Mouse (Mus musculus): ENCODE measurements around the gene Kif4.

DNA sequence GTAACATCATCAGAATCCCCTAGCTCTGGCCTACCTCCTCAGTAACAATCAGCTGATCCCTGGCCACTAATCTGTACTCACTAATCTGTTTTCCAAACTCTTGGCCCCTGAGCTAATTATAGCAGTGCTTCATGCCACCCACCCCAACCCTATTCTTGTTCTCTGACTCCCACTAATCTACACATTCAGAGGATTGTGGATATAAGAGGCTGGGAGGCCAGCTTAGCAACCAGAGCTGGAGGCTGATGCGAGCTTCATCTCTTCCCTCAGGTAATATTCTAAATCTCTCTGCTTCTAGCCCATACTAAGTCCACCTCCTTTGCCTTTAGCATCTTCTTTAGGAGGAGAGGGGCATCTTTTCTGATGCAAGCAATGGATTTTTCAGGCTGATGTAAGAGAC lies 20.2 kb upstream of the Kif4 start, which contains the start of gene Arr3:
- TF ChIP-seq CTCF (IDR thresholded peaks at IDR 0.05; ENCODE audit: extremely low read depth, insufficient read length, insufficient replicate concordance, low read depth, low read length) (no peak), POLR2A (IDR thresholded peaks at IDR 0.05; ENCODE audit: low read depth, low read length) (no peak)

Data from small intestine, adult 2 months (tissue).